Mouse (Mus musculus) B cell, adult (primary cell): Measurements from ENCODE around the gene Rbbp4. TPM values are rescaled to one million over a fixed set of nuclear protein-coding genes. Genes with fewer than 3 reads are reported as not detected.

Experiments used
- total RNA-seq: library from RNA; stranded (reverse); gene quantifications from 4 replicates; pipeline ENCODE4 v1.2.4, GENCODE M21; 2023; ENCODE audit not compliant: inconsistent age

Gene Rbbp4
- total RNA-seq, result 166 to 175 TPM (median 171 TPM) in 4 replicates

GRCm38 (mm10) chr4:129335216-129336074, at the start of gene Rbbp4, which contains the start of gene Zbtb8os:
Gene Rbbp4, minus strand, starts transcription at chr4:129335370.
Gene Zbtb8os, plus strand, starts transcription at chr4:129335695.

GRCm38 (mm10) chr4:129377601-129378390, 42.6 kb upstream of the Rbbp4 start, which contains the start of gene Zbtb8a:
Gene Zbtb8a, minus strand, starts transcription at chr4:129378116.

GRCm38 (mm10) chr4:129287472-129287981, 47.6 kb downstream of the Rbbp4 start, which contains the start of gene Sync:
Gene Sync, plus strand, starts transcription at chr4:129287617.

GRCm38 (mm10) chr4:129261196-129261595, 74.0 kb downstream of the Rbbp4 start, which contains the start of gene C77080:
Gene C77080, minus strand, starts transcription at chr4:129261404.

Other genes starting within 250 kb of the Rbbp4 start
- gene Tmem54, start 229.8 kb downstream of the Rbbp4 start, total RNA-seq, result not detected in 4 replicates
- not detected in 4 replicates for gene Hpca, start 213.3 kb downstream of the Rbbp4 start, total RNA-seq
- not detected in 4 replicates for gene Fndc5, start 198.4 kb downstream of the Rbbp4 start, total RNA-seq
- gene S100pbp, start 145.6 kb downstream of the Rbbp4 start, total RNA-seq, result 39.2 to 47.0 TPM (median 44.0 TPM) in 4 replicates
- 43.8 to 56.6 TPM (median 48.5 TPM) in 4 replicates for gene Yars, start 145.6 kb downstream of the Rbbp4 start, total RNA-seq
- gene C77080, start 74.0 kb downstream of the Rbbp4 start, total RNA-seq, result 0.12 to 0.58 TPM (median 0.33 TPM) in 4 replicates
- gene Sync, start 47.8 kb downstream of the Rbbp4 start, total RNA-seq, result not detected in 4 replicates
- gene Zbtb8os, start 325 bp upstream of the Rbbp4 start, total RNA-seq, result 37.3 to 44.0 TPM (median 41.2 TPM) in 4 replicates
- gene Zbtb8a, start 42.7 kb upstream of the Rbbp4 start, total RNA-seq, result 2.7 to 3.6 TPM (median 3.1 TPM) in 4 replicates
- gene Zbtb8b, start 105.5 kb upstream of the Rbbp4 start, total RNA-seq, result not detected in 4 replicates
- 128 to 135 TPM (median 129 TPM) in 4 replicates for gene Bsdc1, start 126.2 kb upstream of the Rbbp4 start, total RNA-seq
- gene Tssk3, start 155.7 kb upstream of the Rbbp4 start, total RNA-seq, result 0.42 to 0.81 TPM in 2 of 4 replicates, not detected in the others
- gene Fam229a, start 155.8 kb upstream of the Rbbp4 start, total RNA-seq, result 0.96 to 2.4 TPM (median 0.99 TPM) in 3 of 4 replicates, not detected in the other
- 75.1 to 90.8 TPM (median 82.9 TPM) in 4 replicates for gene Marcksl1, start 178.2 kb upstream of the Rbbp4 start, total RNA-seq
- gene Hdac1, start 207.3 kb upstream of the Rbbp4 start, total RNA-seq, result 156 to 175 TPM (median 161 TPM) in 4 replicates
- 25.0 to 36.7 TPM (median 29.8 TPM) in 4 replicates for gene Lck, start 238.3 kb upstream of the Rbbp4 start, total RNA-seq
- gene Fam167b, start 243.2 kb upstream of the Rbbp4 start, total RNA-seq, result not detected in 4 replicates